Mouse (Mus musculus): ENCODE data around the gene Rad51b.

DNA sequence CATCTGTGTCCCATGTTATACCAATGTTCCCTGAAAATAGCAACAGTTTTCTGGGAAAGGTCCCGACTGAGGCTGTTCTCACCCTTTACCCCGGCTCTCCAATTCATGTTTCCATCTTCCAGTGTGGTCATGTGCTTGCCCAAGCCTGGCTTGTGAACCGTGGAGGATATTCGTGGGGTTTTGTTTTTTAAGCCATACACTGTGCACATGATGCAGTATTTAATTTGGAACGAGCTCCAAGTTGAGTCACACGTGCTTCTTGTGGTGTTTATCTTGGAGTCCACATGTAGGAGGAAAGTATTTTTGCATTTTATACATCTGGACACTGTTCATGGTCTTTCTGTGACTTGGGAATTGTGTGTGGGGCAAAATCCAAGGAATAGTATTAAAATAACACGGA is 57.5 kb downstream of the Rad51b start:
- no peak for TF ChIP-seq CTCF (IDR thresholded peaks at IDR 0.05; ENCODE audit: insufficient read depth, low read length)
- TF ChIP-seq POLR2A (IDR thresholded peaks at IDR 0.05; ENCODE audit: borderline replicate concordance, extremely low read depth, low read depth, low read length), result no peak
